Mouse (Mus musculus) CH12.LX (cell line): ENCODE measurements around the gene Sergef.

Experiments
- CHD2 ChIP-seq: IDR thresholded peaks from 2 replicates; pipeline ENCODE4 v1.6.1; 2011; ENCODE audit warnings: low read length, improper control_type of control experiment
- CTCF ChIP-seq, 2 experiments: IDR thresholded peaks in 1 of 2; conservative IDR thresholded peaks in 1 of 2; 2 replicates each; pipeline ENCODE4 v1.5.1; 2011 to 2012; ENCODE audit warnings: low read depth in 2 of 2, low read length in 2 of 2, improper control_type of control experiment in 1 of 2, inconsistent platforms in 1 of 2, mild to moderate bottlenecking in 1 of 2, moderate library complexity in 1 of 2
- JUN ChIP-seq: IDR thresholded peaks from 2 replicates; pipeline ENCODE4 v1.6.1; 2011; ENCODE audit warnings: low read depth, mild to moderate bottlenecking, low read length, improper control_type of control experiment, moderate library complexity; ENCODE audit not compliant: insufficient read depth
- MXI1 ChIP-seq: IDR thresholded peaks from 2 replicates; pipeline ENCODE4 v1.6.1; 2011; ENCODE audit warnings: mild to moderate bottlenecking, low read depth, low read length, improper control_type of control experiment
- PAX5 ChIP-seq: IDR thresholded peaks from 2 replicates; pipeline ENCODE4 v1.6.1; 2012; ENCODE audit warnings: low read length, inconsistent platforms, mixed read lengths
- POLR2A ChIP-seq: IDR thresholded peaks from 2 replicates; pipeline ENCODE4 v1.6.1; 2011; ENCODE audit warnings: low read depth, mild to moderate bottlenecking, improper control_type of control experiment, low read length
- POLR2AphosphoS2 ChIP-seq: IDR thresholded peaks from 2 replicates; pipeline ENCODE4 v1.6.1; 2011; ENCODE audit warnings: low read depth, low read length, improper control_type of control experiment
- RAD21 ChIP-seq: IDR thresholded peaks from 2 replicates; pipeline ENCODE4 v1.6.1; 2011; ENCODE audit warnings: low read depth, mild to moderate bottlenecking, low read length, improper control_type of control experiment, moderate library complexity
- TCF12 ChIP-seq: IDR thresholded peaks from 2 replicates; pipeline ENCODE4 v1.6.1; 2014; ENCODE audit warnings: low read depth, mild to moderate bottlenecking, inconsistent platforms, low read length, improper control_type of control experiment
- ZC3H11A ChIP-seq: IDR thresholded peaks from 2 replicates; pipeline ENCODE4 v1.6.1; 2012; ENCODE audit warnings: low read depth, mild to moderate bottlenecking, inconsistent platforms, low read length, improper control_type of control experiment
- ZMIZ1 ChIP-seq: IDR thresholded peaks from 2 replicates; pipeline ENCODE4 v1.6.1; 2012; ENCODE audit warnings: low read depth, mild to moderate bottlenecking, inconsistent platforms, low read length, improper control_type of control experiment

DNA sequence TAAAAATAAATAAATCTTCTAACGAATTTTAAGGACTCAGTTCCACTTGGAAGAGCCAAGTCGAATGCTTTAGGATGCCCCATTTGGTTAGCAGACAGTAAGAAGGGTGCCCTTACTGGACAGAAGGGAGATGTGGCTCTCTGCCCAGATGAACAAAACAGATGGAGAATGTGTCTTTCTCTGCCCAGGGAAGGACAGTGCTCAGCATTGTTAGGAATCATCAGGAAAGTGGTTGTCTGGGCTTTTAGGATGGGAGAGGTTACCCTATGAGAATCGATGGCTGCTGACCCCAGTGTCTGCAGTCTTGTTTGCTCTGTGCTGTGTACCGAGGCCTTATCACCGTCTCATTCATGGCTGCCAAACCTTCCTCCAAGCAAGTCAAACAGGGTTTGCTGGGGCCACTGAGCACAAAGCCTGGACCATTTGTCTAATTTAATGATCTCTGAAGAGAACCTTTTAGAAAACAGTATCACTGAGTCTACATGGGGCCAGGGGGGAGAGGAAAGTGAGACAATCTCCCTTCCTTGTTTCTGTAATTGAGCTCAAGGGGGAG, 37.3 kb upstream of the Sergef start:
- TF ChIP-seq CHD2, result no peak
- TF ChIP-seq ZC3H11A, result no peak
- TF ChIP-seq ZMIZ1, result no peak
- no peak for TF ChIP-seq TCF12
- TF ChIP-seq CTCF (conservative IDR thresholded peaks at IDR 0.05 in 1 of 2, IDR thresholded peaks at IDR 0.05 in 1 of 2; ENCODE audit: low read depth in 2 of 2, low read length in 2 of 2), result no peak
- TF ChIP-seq RAD21, result no peak
- TF ChIP-seq POLR2AphosphoS2, result no peak
- TF ChIP-seq POLR2A, result no peak
- TF ChIP-seq MXI1, result no peak
- no peak for TF ChIP-seq JUN
- no peak for TF ChIP-seq PAX5
